Mouse (Mus musculus) midbrain, embryonic 15.5 days (tissue): ENCODE results near the gene Rtn4rl1. TPM values are rescaled to one million over a fixed set of nuclear protein-coding genes. Genes with fewer than 3 reads are reported as not detected.
"Not testable (repeated sequence)": the region's sequence is repeated elsewhere in the genome, so short reads cannot be mapped to it uniquely, and the experiment has no call there.

ENCODE experiments used
- ATAC-seq: fragments of 200-750 bp; cut with Nextera tagmentation; replicated peaks from 2 replicates; pipeline ENCODE4 v1.8.0; 2017; ENCODE audit warnings: moderate TSS enrichment
- H3K27ac ChIP-seq: fragments of 300-500 bp; sonication (generic); 2 replicates; pipeline ENCODE4 v1.5.1; 2015; ENCODE audit warnings: mild to moderate bottlenecking, inconsistent platforms
- H3K27me3 ChIP-seq: fragments of 300-500 bp; sonication (generic); replicated peaks from 2 replicates; pipeline ENCODE4 v1.6.1; 2015; ENCODE audit warnings: inconsistent platforms
- H3K36me3 ChIP-seq: fragments of 300-500 bp; sonication (generic); replicated peaks from 2 replicates; pipeline ENCODE4 v1.6.1; 2015; ENCODE audit warnings: inconsistent platforms
- H3K4me1 ChIP-seq: fragments of 300-500 bp; sonication (generic); 2 replicates; pipeline ENCODE4 v1.6.1; 2015; ENCODE audit warnings: inconsistent platforms
- H3K4me2 ChIP-seq: fragments of 300-500 bp; sonication (generic); 2 replicates; pipeline ENCODE4 v1.6.1; 2015; ENCODE audit warnings: inconsistent platforms, mild to moderate bottlenecking, moderate library complexity
- H3K4me3 ChIP-seq: fragments of 300-500 bp; sonication (generic); 2 replicates; pipeline ENCODE4 v1.5.1; 2015; ENCODE audit warnings: mild to moderate bottlenecking, inconsistent platforms
- H3K9ac ChIP-seq: fragments of 300-500 bp; sonication (generic); 2 replicates; pipeline ENCODE4 v1.6.1; 2015; ENCODE audit warnings: mild to moderate bottlenecking, inconsistent platforms
- H3K9me3 ChIP-seq: fragments of 300-500 bp; sonication (generic); 2 replicates; pipeline ENCODE4 v1.6.1; 2016; ENCODE audit warnings: inconsistent platforms
- WGBS: fragments of 180-500 bp; shearing (Covaris S2); methylation state at CpG from one replicate; pipeline ENCODE4 v1.1.7; 2015; ENCODE audit warnings: mixed read lengths; 5-methylcytosine and 5-hydroxymethylcytosine counted together
- polyA plus RNA-seq: library from polyadenylated mRNA; unstranded; fragments of >200 nt; fragmentation: Nextera tagmentation; extraction: Ambion mirVana; gene quantifications from 2 replicates; pipeline ENCODE4 v1.2.1, GENCODE M21; 2015

Rtn4rl1 gene
- polyA plus RNA-seq, 1 experiment from 2014 or later, result 15.7 TPM

DNA sequence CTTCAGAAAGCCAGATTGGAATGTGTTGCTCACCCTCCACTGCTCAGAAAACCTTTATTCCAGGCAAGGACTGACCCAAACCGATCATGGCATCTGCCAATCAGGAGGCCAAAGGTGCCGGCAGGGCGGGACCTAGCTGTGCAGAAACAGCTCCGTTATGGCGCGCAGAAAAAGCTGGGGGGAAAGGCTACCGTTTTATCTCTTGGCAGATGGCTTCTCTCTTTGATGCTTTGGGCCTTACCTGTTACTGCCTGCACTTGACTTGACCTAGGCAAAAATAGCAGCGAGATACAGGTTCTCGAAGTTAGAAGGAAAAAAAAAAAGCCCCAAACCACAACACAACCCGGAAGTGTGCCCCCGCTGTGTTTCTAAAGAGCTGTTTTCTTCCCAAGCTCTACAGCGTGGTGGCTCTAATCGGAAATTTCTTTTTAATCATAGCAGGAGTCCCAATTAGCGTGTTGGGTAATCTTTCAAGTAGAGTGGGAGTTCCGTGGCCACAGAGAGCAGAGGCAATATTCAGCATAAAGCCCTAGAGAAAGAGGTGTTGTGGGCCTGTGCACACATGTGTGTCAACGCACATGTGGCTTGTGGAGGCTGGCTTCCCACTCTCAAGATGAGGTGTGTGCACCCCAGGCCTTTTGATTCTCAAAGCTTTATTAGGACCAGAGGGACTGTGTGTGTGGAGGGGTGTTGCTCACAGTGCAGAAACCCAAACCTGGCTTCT lies 85.9 kb downstream of the Rtn4rl1 start:
- WGBS, result 6% methylated on average over 16 of the region's 16 CpGs
- Histone ChIP-seq H3K27ac (peak overlapping the region; percentile 8; the same call in 1 of the 2 replicates), H3K36me3 (no peaks in the 10 kb centered on the region), H3K4me3 (no peak overlapping the region), H3K4me1 (peaks cover 63% of the 10 kb centered on the region), H3K9me3 (no peaks in the 10 kb centered on the region), H3K4me2 (peak overlapping the region; percentile 30), H3K9ac (no peak overlapping the region), H3K27me3 (no peaks in the 10 kb centered on the region)
- ATAC-seq, result no peak

- H3K36me3 ChIP-seq, result no peaks in the 10 kb centered on the region
- no peak overlapping the region for H3K9ac ChIP-seq
- H3K9me3 ChIP-seq, result no peaks in the 10 kb centered on the region
- H3K27me3 ChIP-seq, result no peaks in the 10 kb centered on the region
- 51% methylated on average over 5 of the region's 5 CpGs for WGBS
- H3K4me2 ChIP-seq, result no peak overlapping the region
- peaks cover 57% of the 10 kb centered on the region for H3K4me1 ChIP-seq
- no peak overlapping the region for H3K4me3 ChIP-seq
- no peak for ATAC-seq
- H3K27ac ChIP-seq, result peak overlapping the region; percentile 15; the same call in 1 of the 2 replicates
Observed at GRCm38 (mm10) chr11:75280066-75280410, 86.5 kb downstream of the Rtn4rl1 start.

- no peak for ATAC-seq
Observed at GRCm38 (mm10) chr11:75280435-75281001, 86.9 kb downstream of the Rtn4rl1 start.

DNA sequence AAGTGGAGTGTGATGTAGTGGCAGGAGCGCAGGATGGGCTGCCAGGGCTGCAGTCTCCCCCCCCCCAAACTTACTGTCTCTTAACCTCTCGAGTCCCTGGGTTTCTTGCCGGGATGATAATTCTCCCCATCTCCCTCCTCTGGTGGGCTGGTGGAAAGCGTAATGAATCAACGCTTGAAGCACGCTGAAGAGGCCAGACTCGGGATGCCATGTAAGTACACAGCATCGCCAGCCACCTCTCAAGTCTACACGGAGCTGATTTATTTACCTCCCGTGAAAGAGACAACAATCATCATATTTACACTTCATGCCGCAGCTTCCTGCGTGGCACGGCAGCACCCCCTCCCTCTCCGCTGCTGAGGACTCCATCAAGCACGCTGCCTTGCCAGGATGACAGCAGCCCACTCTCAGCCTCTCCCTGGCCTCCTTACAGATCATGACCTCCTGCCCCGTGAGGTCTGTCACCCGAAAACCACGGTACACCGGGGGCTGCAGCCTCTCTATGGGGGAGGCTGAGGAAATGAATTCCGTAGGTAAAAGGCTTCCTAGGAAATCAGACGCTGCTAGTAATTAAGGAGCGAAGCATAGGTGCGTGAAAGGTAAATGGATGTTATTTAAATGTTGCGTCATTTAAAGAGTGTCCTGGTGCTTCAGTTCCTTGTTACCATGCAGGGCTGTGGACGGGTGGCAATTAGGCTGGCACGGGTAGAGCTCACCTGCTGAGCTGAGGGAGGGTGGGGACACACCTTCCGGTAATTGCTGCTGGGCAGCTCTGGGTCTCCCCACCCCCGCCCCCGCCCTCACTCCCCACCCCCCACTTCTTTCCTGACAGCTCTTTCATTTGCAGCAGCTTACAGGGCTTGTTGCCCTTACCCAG lies 88.0 kb downstream of the Rtn4rl1 start:
- no peaks in the 10 kb centered on the region for H3K36me3 ChIP-seq
- H3K27ac ChIP-seq, result peak overlapping the region; percentile 35
- ATAC-seq, result peak; percentile 59; the same call in 1 of the 2 replicates
- no peak overlapping the region for H3K4me3 ChIP-seq
- 5% methylated on average over 29 of the region's 29 CpGs for WGBS
- peak overlapping the region; percentile 43 for H3K4me2 ChIP-seq
- H3K9me3 ChIP-seq, result no peaks in the 10 kb centered on the region
- H3K9ac ChIP-seq, result peak overlapping the region; percentile 18; the same call in 1 of the 2 replicates
- no peaks in the 10 kb centered on the region for H3K27me3 ChIP-seq
- H3K4me1 ChIP-seq, result peaks cover 52% of the 10 kb centered on the region

More at GRCm38 (mm10) chr11:75280435-75281001, 86.9 kb downstream of the Rtn4rl1 start:
- Histone ChIP-seq H3K27ac (peak overlapping the region; percentile 35), H3K27me3 (no peaks in the 10 kb centered on the region), H3K36me3 (no peaks in the 10 kb centered on the region), H3K4me2 (no peak overlapping the region), H3K4me1 (peaks cover 53% of the 10 kb centered on the region), H3K4me3 (no peak overlapping the region), H3K9me3 (no peaks in the 10 kb centered on the region), H3K9ac (no peak overlapping the region)
- WGBS, result 41% methylated on average over 5 of the region's 5 CpGs

- Histone ChIP-seq H3K9ac (no peak overlapping the region), H3K36me3 (no peaks in the 10 kb centered on the region), H3K4me1 (peaks cover 52% of the 10 kb centered on the region), H3K27me3 (no peaks in the 10 kb centered on the region), H3K4me3 (no peak overlapping the region), H3K27ac (no peak overlapping the region), H3K4me2 (peak overlapping the region; percentile 43), H3K9me3 (no peaks in the 10 kb centered on the region)
- WGBS, result 14% methylated on average over 13 of the region's 13 CpGs
- no peak for ATAC-seq
Observed at GRCm38 (mm10) chr11:75282496-75283120, 89.0 kb downstream of the Rtn4rl1 start.

GRCm38 (mm10) chr11:75283784-75284183 lies 90.2 kb downstream of the Rtn4rl1 start:
- not testable (repeated sequence) for H3K4me3 ChIP-seq, H3K9me3 ChIP-seq, H3K9ac ChIP-seq, H3K4me2 ChIP-seq, ATAC-seq, H3K36me3 ChIP-seq, H3K27ac ChIP-seq, H3K27me3 ChIP-seq
- peaks cover 44% of the 10 kb centered on the region for H3K4me1 ChIP-seq
- 67% methylated on average over 3 of the region's 3 CpGs for WGBS

DNA sequence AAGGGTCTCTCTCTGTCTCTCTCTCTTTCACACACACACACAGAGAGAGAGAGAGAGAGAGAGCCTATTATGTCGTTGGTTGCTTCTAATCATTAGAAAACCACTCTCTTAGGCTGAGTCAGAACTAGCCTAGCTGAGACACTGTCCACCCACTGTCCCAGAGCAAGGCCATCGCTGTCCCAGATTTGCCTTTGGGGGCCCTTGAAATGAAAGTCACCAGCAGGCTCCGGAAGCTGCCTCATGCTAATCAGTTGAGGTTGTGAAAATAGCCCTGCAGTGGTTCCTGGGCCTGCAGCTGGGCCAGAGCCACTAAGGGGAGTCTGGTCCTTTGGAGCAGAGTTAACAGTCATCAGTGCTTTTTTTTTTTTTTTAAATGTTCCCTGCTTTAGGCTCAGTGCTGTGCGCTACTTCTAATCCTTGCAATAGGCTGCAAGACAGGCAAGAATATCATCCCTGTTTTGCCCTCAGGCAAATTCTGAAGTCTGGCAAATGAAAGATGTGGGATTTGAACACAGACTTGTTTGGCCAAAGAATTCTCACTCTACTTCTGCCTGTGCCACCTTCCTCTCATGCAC lies 92.4 kb downstream of the Rtn4rl1 start:
- H3K4me1 ChIP-seq, result peaks cover 35% of the 10 kb centered on the region
- H3K36me3 ChIP-seq, result no peaks in the 10 kb centered on the region
- H3K4me2 ChIP-seq, result no peak overlapping the region
- no peak overlapping the region for H3K9ac ChIP-seq
- H3K9me3 ChIP-seq, result no peaks in the 10 kb centered on the region
- H3K27me3 ChIP-seq, result no peaks in the 10 kb centered on the region
- ATAC-seq, result no peak
- H3K27ac ChIP-seq, result no peak overlapping the region
- WGBS, result 51% methylated on average over 4 of the region's 4 CpGs
- H3K4me3 ChIP-seq, result no peak overlapping the region

DNA sequence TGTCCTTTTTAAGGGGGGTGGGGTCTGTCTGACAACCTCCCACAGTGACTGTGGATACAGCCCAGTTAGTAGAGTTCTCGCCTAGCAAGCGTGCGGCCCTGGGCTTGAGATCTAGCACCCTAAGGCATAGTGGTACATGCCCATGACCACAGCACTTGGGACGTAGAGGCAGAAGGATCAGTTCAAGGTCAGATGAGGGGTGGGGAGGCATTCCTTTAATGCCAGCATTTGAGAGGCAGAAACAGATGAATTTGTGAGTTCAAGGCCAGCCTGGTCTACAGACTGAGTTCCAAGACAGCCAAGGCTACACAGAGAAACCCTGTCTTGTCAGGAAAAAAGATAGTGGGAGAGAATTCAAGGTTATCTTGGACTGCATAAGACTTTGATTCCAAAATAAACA lies 93.3 kb downstream of the Rtn4rl1 start:
- H3K36me3 ChIP-seq, result no peaks in the 10 kb centered on the region
- H3K4me3 ChIP-seq, result no peak overlapping the region
- no peaks in the 10 kb centered on the region for H3K27me3 ChIP-seq
- no peak overlapping the region for H3K9ac ChIP-seq
- H3K9me3 ChIP-seq, result no peaks in the 10 kb centered on the region
- H3K27ac ChIP-seq, result no peak overlapping the region
- no peak for ATAC-seq
- 87% methylated on average over 4 of the region's 4 CpGs for WGBS
- peaks cover 35% of the 10 kb centered on the region for H3K4me1 ChIP-seq
- no peak overlapping the region for H3K4me2 ChIP-seq

DNA sequence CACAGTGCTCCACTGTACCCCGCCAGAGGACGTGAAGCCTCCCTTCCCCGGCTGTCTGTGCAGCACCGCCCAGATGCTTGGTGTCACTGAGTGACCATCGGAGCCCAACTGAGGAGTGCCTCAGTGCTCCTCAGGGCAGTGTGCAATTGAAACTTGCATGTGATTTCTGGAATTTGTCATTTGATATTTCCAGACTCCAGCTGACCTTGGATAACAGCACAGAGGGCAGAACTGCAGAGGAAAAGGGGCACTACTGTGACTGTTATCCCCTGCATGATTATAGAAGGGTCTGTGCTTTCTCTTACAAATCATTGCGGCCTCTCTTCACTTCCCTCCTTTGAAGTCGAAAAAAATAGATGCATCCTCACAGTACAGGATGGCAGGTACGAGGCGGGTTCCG lies 94.4 kb downstream of the Rtn4rl1 start:
- H3K4me1 ChIP-seq, result peaks cover 35% of the 10 kb centered on the region

DNA sequence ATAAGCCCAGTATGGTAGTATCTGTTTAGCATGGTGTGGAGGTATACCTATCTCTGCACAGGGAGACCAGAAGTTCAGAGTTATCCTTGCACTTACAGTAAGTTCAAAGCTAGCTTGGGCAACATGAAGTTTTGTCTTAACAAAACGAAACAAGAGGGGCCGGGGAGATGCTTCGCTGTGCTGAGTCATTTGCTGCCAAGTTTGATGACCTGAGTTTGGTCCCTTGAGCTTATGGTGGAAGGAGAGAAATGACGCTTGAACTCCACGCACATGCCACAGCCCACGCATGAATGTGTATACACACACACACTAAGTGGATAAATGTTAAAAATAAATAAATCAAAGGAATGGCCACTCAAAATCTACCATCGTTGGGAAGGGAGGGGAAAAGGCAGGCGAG lies 94.9 kb downstream of the Rtn4rl1 start:
- Histone ChIP-seq H3K27ac (no peak overlapping the region), H3K4me2 (no peak overlapping the region), H3K4me3 (no peak overlapping the region), H3K27me3 (no peaks in the 10 kb centered on the region), H3K9me3 (no peaks in the 10 kb centered on the region), H3K4me1 (peaks cover 38% of the 10 kb centered on the region), H3K36me3 (no peaks in the 10 kb centered on the region), H3K9ac (no peak overlapping the region)
- WGBS, result 95% methylated on average over 8 of the region's 8 CpGs
- no peak for ATAC-seq

More for the DNA sequence above, 94.4 kb downstream of the Rtn4rl1 start:
- Histone ChIP-seq H3K27ac (no peak overlapping the region), H3K4me2 (no peak overlapping the region), H3K27me3 (no peaks in the 10 kb centered on the region), H3K36me3 (no peaks in the 10 kb centered on the region), H3K4me3 (no peak overlapping the region), H3K9me3 (no peaks in the 10 kb centered on the region), H3K9ac (no peak overlapping the region)
- ATAC-seq, result no peak
- 74% methylated on average over 10 of the region's 10 CpGs for WGBS

DNA sequence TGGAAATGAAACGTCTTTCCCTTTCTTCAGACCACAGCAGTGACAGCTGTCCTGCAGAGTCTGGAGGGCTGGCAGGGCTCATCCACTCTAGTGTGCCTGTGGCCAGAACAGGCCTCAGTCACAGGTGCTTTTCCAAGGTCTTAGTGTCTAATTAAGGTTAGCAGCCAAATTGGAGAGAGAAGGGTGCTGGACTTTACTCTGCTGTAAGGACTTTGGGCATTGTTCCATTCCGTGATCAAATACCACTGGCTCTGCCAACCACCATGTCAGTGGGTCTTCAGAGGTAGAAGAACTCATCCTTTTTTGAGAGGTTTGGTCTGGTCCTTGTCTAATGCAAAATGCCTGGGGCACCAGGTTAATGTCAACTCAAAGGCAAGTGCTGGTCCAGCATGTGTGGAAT lies 95.5 kb downstream of the Rtn4rl1 start:
- H3K9me3 ChIP-seq, result no peaks in the 10 kb centered on the region
- H3K27ac ChIP-seq, result no peak overlapping the region
- no peak for ATAC-seq
- no peak overlapping the region for H3K4me2 ChIP-seq
- WGBS, result 67% methylated on average over 2 of the region's 2 CpGs
- H3K27me3 ChIP-seq, result no peaks in the 10 kb centered on the region
- no peak overlapping the region for H3K4me3 ChIP-seq
- H3K9ac ChIP-seq, result no peak overlapping the region
- H3K4me1 ChIP-seq, result peaks cover 44% of the 10 kb centered on the region
- no peaks in the 10 kb centered on the region for H3K36me3 ChIP-seq
